Mouse (Mus musculus): Measurements from ENCODE around the gene Vcl. TPM values are rescaled to one million over a fixed set of nuclear protein-coding genes. Genes with fewer than 3 reads are reported as not detected.

Vcl gene
- polyA plus RNA-seq, 1 experiment from 2014 or later, result 43.8 TPM

GRCm38 (mm10) chr14:20901267-20901666, 27.9 kb upstream of the Vcl start:
- DNase-seq (ENCODE audit: low spot score) (no peak), ATAC-seq (replicated peaks; ENCODE audit: insufficient number of reproducible peaks, low FRiP score, low TSS enrichment, low read depth) (no peak)
- no peaks in the 10 kb centered on the region for H3K27me3 ChIP-seq (ENCODE audit: control insufficient read depth, insufficient read depth, low read length)
- H3K4me2 ChIP-seq (ENCODE audit: low read depth, low read length), result no peak overlapping the region
- no peaks in the 10 kb centered on the region for H3K4me1 ChIP-seq (ENCODE audit: control insufficient read depth, insufficient read depth, low read length)
- WGBS, result 91% methylated on average over 3 of the region's 3 CpGs
- H3K36me3 ChIP-seq (replicated peaks; ENCODE audit: control insufficient read depth, insufficient read depth, low read depth, low read length), result no peaks in the 10 kb centered on the region
- H3K27ac ChIP-seq (replicated peaks; ENCODE audit: low read depth, low read length), result no peak overlapping the region
- no peak overlapping the region for H3K4me3 ChIP-seq (ENCODE audit: low read depth, low read length)
- no peaks in the 10 kb centered on the region for H3K9me3 ChIP-seq (replicated peaks; ENCODE audit: control insufficient read depth, low read length)
- no peak overlapping the region for H3K9ac ChIP-seq (replicated peaks; ENCODE audit: low read length)

GRCm38 (mm10) chr14:20903137-20903536, 26.1 kb upstream of the Vcl start:
- no peaks in the 10 kb centered on the region for H3K36me3 ChIP-seq (replicated peaks; ENCODE audit: control insufficient read depth, insufficient read depth, low read depth, low read length)
- no peak for DNase-seq (ENCODE audit: low spot score)
- H3K27ac ChIP-seq (replicated peaks; ENCODE audit: low read depth, low read length), result no peak overlapping the region
- no peaks in the 10 kb centered on the region for H3K9me3 ChIP-seq (replicated peaks; ENCODE audit: control insufficient read depth, low read length)
- H3K27me3 ChIP-seq (ENCODE audit: control insufficient read depth, insufficient read depth, low read length), result no peaks in the 10 kb centered on the region
- WGBS, result 88% methylated on average over 6 of the region's 6 CpGs
- H3K9ac ChIP-seq (replicated peaks; ENCODE audit: low read length), result no peak overlapping the region
- ATAC-seq (replicated peaks; ENCODE audit: insufficient number of reproducible peaks, low FRiP score, low TSS enrichment, low read depth), result no peak
- no peak overlapping the region for H3K4me2 ChIP-seq (ENCODE audit: low read depth, low read length)
- no peaks in the 10 kb centered on the region for H3K4me1 ChIP-seq (ENCODE audit: control insufficient read depth, insufficient read depth, low read length)
- no peak overlapping the region for H3K4me3 ChIP-seq (ENCODE audit: low read depth, low read length)

- Histone ChIP-seq H3K4me2 (ENCODE audit: low read depth, low read length) (no peak overlapping the region), H3K36me3 (replicated peaks; ENCODE audit: control insufficient read depth, insufficient read depth, low read depth, low read length) (no peaks in the 10 kb centered on the region), H3K27ac (replicated peaks; ENCODE audit: low read depth, low read length) (no peak overlapping the region), H3K27me3 (ENCODE audit: control insufficient read depth, insufficient read depth, low read length) (no peaks in the 10 kb centered on the region), H3K9ac (replicated peaks; ENCODE audit: low read length) (no peak overlapping the region), H3K9me3 (replicated peaks; ENCODE audit: control insufficient read depth, low read length) (no peaks in the 10 kb centered on the region), H3K4me1 (ENCODE audit: control insufficient read depth, insufficient read depth, low read length) (no peaks in the 10 kb centered on the region), H3K4me3 (ENCODE audit: low read depth, low read length) (no peak overlapping the region)
- 80% methylated on average over 2 of the region's 2 CpGs for whole genome bisulfite sequencing
- ATAC-seq (replicated peaks; ENCODE audit: insufficient number of reproducible peaks, low FRiP score, low TSS enrichment, low read depth) (no peak), DNase-seq (ENCODE audit: low spot score) (no peak)
Observed at GRCm38 (mm10) chr14:20911811-20912210, 17.4 kb upstream of the Vcl start.

GRCm38 (mm10) chr14:20914415-20914814, 14.8 kb upstream of the Vcl start:
- DNase-seq (ENCODE audit: low spot score), result no peak
- no peak overlapping the region for H3K4me3 ChIP-seq (ENCODE audit: low read depth, low read length)
- WGBS, result 60% methylated on average over 2 of the region's 2 CpGs
- H3K4me2 ChIP-seq (ENCODE audit: low read depth, low read length), result no peak overlapping the region
- no peak overlapping the region for H3K9ac ChIP-seq (replicated peaks; ENCODE audit: low read length)
- no peaks in the 10 kb centered on the region for H3K4me1 ChIP-seq (ENCODE audit: control insufficient read depth, insufficient read depth, low read length)
- ATAC-seq (replicated peaks; ENCODE audit: insufficient number of reproducible peaks, low FRiP score, low TSS enrichment, low read depth), result no peak
- H3K27ac ChIP-seq (replicated peaks; ENCODE audit: low read depth, low read length), result no peak overlapping the region
- no peaks in the 10 kb centered on the region for H3K9me3 ChIP-seq (replicated peaks; ENCODE audit: control insufficient read depth, low read length)
- H3K27me3 ChIP-seq (ENCODE audit: control insufficient read depth, insufficient read depth, low read length), result no peaks in the 10 kb centered on the region
- H3K36me3 ChIP-seq (replicated peaks; ENCODE audit: control insufficient read depth, insufficient read depth, low read depth, low read length), result no peaks in the 10 kb centered on the region

GRCm38 (mm10) chr14:20916625-20917612, 12.3 kb upstream of the Vcl start:
- Histone ChIP-seq H3K9me3 (replicated peaks; ENCODE audit: control insufficient read depth, low read length) (no peaks in the 10 kb centered on the region), H3K9ac (replicated peaks; ENCODE audit: low read length) (no peak overlapping the region), H3K27ac (replicated peaks; ENCODE audit: low read depth, low read length) (no peak overlapping the region), H3K4me3 (ENCODE audit: low read depth, low read length) (no peak overlapping the region), H3K4me1 (ENCODE audit: control insufficient read depth, insufficient read depth, low read length) (no peaks in the 10 kb centered on the region), H3K4me2 (ENCODE audit: low read depth, low read length) (no peak overlapping the region), H3K27me3 (ENCODE audit: control insufficient read depth, insufficient read depth, low read length) (no peaks in the 10 kb centered on the region), H3K36me3 (replicated peaks; ENCODE audit: control insufficient read depth, insufficient read depth, low read depth, low read length) (no peaks in the 10 kb centered on the region)
- DNase-seq (ENCODE audit: low spot score) (no peak), ATAC-seq (replicated peaks; ENCODE audit: insufficient number of reproducible peaks, low FRiP score, low TSS enrichment, low read depth) (no peak)
- 97% methylated on average over 7 of the region's 7 CpGs for WGBS

- Histone ChIP-seq H3K4me3 (ENCODE audit: low read depth, low read length) (no peak overlapping the region), H3K27me3 (ENCODE audit: control insufficient read depth, insufficient read depth, low read length) (no peaks in the 10 kb centered on the region), H3K36me3 (replicated peaks; ENCODE audit: control insufficient read depth, insufficient read depth, low read depth, low read length) (no peaks in the 10 kb centered on the region), H3K4me2 (ENCODE audit: low read depth, low read length) (no peak overlapping the region), H3K27ac (replicated peaks; ENCODE audit: low read depth, low read length) (no peak overlapping the region), H3K9ac (replicated peaks; ENCODE audit: low read length) (no peak overlapping the region), H3K4me1 (ENCODE audit: control insufficient read depth, insufficient read depth, low read length) (no peaks in the 10 kb centered on the region), H3K9me3 (replicated peaks; ENCODE audit: control insufficient read depth, low read length) (no peaks in the 10 kb centered on the region)
- ATAC-seq (replicated peaks; ENCODE audit: insufficient number of reproducible peaks, low FRiP score, low TSS enrichment, low read depth) (no peak), DNase-seq (ENCODE audit: low spot score) (no peak)
- WGBS, result 82% methylated on average over 5 of the region's 5 CpGs
Observed at GRCm38 (mm10) chr14:20924071-20924789, 5.0 kb upstream of the Vcl start.

GRCm38 (mm10) chr14:20927470-20928307, 1.5 kb upstream of the Vcl start:
- no peak for DNase-seq (ENCODE audit: low spot score)
- no peak for ATAC-seq (replicated peaks; ENCODE audit: insufficient number of reproducible peaks, low FRiP score, low TSS enrichment, low read depth)

More at GRCm38 (mm10) chr14:20927470-20928307, 1.5 kb upstream of the Vcl start:
- Histone ChIP-seq H3K27ac (replicated peaks; ENCODE audit: low read depth, low read length) (no peak overlapping the region), H3K4me1 (ENCODE audit: control insufficient read depth, insufficient read depth, low read length) (no peaks in the 10 kb centered on the region), H3K4me2 (ENCODE audit: low read depth, low read length) (no peak overlapping the region), H3K4me3 (ENCODE audit: low read depth, low read length) (no peak overlapping the region), H3K9ac (replicated peaks; ENCODE audit: low read length) (no peak overlapping the region), H3K9me3 (replicated peaks; ENCODE audit: control insufficient read depth, low read length) (no peaks in the 10 kb centered on the region), H3K36me3 (replicated peaks; ENCODE audit: control insufficient read depth, insufficient read depth, low read depth, low read length) (no peaks in the 10 kb centered on the region), H3K27me3 (ENCODE audit: control insufficient read depth, insufficient read depth, low read length) (no peaks in the 10 kb centered on the region)
- WGBS, result 83% methylated on average over 4 of the region's 4 CpGs
